Mouse (Mus musculus): Measurements from ENCODE around the gene Ppp3cb.

DNA sequence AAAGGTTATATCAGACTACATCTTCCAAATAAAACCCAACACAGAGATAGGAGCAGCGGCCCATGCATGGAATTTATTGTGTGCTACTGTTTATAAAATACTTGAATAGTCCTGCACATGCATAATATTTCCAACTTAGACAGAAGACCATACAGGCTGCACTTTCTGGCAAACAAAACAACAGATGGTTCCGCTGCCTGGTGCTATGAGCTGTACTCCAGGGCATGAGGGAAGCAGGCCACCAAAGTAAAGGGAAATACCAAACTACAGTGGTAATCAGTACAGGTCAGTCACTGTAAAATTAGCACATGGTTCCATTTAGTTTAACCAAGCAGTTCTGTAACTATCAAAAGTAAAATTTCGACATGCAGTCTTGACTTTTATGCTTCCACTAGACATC, 46.4 kb downstream of the Ppp3cb start:
- TF ChIP-seq CTCF (IDR thresholded peaks at IDR 0.05; ENCODE audit: borderline replicate concordance, extremely low read depth, insufficient read depth, insufficient read length) (no peak), POLR2A (IDR thresholded peaks at IDR 0.05; ENCODE audit: borderline replicate concordance, extremely low read depth, insufficient read depth, insufficient read length, poor library complexity, severe bottlenecking) (no peak)
